Mouse (Mus musculus) ZHBTc4 (cell line): ENCODE results near the gene Chd5.

ENCODE experiments used
- DNase-seq: peaks from one replicate; pipeline ENCODE4 v3.0.0-alpha.2; 2011; ENCODE audit warnings: low read depth, low spot score

The Chd5 gene

DNA sequence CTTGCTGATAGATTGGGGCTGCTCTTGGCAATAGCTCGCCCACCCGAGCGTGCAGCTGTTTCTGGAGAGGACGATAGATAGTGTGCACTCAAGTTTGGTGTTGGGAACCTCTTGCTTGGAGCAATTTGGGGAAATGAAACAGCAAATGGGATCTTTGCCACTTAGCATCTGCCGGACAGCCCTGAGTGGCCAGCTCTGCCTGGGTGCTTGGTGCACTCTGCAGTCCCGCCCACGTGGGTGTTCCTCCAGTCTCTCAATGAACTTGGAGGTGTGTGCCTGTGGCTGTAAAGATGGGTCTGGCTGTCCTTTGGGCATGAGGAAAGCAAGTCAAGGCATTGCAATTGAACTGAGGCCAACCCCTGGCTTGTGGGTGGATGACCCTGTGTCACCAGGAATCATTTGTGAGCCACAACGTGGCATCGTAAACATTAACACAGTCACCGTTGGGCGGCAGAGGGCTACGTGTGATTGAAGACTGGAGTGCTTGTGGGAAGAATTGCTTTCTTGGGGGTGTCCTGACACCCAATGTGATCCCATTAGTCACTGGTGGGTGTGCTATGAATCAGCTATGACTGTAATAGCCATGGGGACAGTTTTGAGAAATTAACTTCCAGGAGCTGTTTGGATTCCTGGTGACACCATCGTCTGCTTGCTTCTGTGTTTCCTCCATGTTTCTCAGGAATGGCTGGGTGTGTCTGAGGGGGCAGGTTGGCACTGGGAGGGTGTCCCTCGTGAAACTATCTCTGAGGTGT lies 15.6 kb downstream of the Chd5 start:
- DNase-seq: no peak

DNA sequence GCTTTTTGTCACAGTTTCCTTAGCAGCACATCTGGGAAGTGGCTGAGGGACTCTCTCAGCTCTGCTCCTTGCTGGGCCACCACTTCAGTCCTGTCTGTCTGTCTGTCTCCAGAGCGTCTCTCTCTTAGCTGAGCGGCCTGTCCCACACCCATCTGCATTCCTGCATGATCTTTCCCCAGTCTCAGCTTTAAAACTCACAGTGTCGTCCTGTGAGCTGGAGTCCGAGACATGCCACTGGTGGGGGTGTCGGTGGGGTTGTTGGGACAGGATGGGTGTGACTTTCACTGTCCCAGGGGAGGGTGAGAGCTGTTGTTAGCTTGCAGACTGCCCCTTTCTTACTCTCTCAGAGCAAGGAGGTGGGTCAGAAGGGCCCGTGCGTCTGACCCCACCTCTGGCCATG lies 17.2 kb downstream of the Chd5 start:
- peak; percentile 67 for DNase-seq

DNA sequence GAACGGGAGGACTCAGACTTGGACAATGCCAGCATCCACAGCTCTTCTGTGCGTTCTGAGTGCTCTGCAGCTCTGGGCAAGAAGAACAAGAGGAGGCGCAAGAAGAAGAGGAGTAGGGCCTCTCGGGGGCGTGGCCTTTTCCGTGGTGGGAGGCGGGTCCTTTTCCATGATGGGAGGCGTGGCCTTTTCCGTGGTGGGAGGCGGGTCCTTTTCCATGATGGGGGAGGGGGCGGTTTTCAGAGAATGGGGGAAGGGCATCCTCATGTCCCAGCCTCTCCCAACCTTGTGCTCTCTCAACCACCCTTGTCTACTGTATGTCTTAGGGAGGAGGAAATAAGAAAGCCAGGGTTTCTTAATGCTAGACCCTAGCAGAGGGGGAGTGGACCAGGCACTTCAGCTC lies 21.2 kb downstream of the Chd5 start:
- peak; percentile 88 for DNase-seq

DNA sequence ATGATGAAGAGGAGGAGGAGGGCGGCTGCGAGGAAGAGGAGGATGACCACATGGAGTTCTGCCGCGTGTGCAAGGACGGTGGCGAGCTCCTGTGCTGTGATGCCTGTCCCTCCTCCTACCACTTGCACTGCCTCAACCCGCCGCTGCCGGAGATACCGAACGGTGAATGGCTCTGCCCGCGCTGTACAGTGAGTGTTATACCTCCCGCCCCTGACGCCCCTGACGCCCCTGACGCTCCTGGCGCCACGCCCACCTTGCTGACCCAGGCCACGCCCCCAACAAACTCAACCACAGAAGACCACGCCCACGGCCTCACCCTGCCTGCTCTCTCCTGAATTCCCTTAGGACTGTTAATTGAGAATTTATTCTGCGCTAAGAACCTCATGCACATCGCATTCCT lies 22.4 kb downstream of the Chd5 start:
- peak; percentile 96 for DNase-seq

DNA sequence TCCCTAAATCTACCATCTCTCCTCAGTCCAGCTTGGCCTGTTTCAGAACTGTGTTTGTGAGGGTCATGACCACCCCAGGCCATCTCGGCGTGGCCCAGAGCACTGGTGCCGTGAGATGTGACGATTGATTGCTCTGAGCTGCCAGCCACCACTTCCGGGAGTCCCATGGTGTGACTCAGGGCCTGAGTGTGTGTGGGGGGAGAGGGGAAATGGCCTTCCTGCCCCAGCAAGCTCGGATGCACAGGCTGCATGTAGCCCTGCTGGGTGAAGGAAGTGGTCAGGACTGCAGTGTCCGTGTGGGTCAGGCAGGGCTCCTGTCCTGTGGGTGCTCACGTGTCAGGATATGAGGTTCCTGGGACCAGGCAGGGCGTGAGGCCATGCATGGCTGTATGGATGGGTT lies 23.7 kb downstream of the Chd5 start:
- no peak for DNase-seq

DNA sequence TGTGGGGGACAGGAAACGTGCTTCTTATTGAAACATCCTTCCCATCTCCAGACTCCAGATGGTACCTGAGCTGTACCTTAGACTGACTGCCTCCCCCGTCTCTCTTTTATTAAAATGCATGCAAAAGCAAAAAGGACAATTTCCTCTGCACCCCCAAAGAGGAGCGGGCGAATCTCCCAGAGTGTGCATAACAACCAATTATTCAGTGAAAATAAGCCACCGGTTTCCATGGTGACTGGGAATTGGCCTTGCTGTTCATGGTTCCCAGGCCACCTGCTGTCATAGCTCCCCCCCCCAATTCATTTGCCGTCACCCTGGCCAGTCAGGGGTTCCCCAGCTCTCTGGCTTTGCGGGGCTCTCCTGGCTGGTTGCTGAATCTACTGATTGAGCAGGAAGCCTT lies 26.8 kb downstream of the Chd5 start:
- no peak for DNase-seq

DNA sequence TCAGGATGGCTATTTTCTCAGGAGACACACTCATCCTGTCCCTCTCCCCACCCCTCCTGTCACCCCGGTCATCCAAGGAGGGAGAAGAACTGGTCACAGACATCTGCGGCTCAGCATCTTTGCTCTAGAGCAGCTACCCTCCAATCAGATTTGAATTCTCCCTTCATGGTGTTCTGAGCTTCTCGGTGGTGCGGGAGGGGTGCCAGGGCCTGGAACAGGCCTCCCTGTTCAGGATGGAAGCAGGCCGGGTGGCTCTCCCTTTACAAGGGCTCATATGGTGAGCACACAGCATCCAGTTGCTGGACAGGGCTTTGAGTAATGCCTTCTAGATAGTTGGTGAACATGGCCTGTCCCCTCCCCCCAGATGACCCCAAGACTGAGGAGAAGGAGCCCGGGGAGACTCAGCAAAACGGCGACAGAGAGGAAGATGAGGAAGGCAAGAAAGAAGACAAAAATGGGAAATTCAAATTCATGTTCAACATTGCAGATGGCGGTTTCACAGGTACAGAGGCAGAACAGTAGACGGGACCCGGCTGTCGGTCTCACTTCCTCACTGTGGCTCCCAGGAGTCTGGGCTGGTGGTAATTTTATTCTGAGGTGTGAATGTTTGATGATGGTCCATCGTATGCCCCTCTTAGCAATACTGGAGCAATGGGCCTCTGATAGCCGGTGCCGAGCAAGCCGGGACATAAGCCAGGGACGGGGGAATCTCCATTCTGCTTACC lies 44.2 kb downstream of the Chd5 start:
- DNase-seq: no peak

DNA sequence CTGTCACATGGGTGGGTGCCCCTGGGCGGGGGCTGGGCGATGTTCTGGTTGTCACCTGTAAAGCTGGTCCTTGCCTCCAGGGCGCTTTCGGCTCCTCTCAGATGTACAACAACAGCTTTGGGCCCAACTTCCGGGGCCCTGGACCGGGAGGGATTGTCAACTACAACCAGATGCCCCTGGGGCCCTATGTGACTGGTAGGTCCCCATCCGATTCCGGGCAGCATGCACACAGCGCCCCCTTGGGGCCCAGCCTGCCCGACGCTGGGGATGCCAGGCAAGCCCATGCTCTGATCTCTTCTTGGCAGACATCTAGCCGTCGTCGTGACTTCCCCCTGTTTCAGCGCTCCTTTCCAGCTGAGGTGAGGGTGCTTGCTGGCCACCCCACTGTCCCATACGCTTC lies 47.2 kb downstream of the Chd5 start:
- peak; percentile 54 for DNase-seq

DNA sequence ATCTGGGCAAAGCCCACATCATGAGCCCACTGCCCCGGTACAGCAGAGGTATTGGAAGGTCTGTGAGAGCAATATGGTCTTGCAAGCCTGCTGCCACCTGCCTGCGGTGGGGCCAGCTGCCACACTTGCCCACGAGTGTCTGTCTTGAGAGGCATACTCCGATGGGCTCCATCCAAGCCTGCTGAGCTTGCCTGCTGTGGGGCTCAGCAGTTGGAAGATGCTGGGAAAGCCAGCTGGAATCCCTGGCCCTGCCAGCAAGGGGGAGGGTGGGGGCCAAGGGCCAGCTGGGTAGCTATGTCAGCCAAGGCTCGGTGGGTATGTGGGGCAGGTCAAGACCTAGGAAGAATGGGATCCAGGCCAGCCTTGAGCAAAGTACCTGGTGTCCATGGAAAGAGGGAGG lies 53.7 kb downstream of the Chd5 start:
- DNase-seq: no peak

DNA sequence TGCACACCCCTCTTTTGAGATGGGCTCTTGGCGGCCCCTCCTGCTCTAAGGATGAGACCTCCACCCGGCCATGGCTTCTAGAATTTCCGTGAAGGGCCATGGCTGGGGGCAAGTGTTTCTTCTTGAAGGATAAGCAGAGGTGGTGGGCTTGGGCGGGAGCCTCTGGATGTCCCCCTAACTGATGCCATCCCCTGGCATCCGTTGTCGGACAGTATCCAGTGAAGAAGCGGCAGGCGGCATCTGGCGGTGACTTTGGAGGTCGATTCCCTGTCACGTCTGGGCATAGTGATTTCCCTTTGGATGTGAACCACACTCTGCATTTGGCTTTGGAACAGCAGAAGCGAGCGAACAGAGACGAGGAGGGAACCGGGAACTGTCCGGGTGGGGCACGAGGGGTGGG lies 54.2 kb downstream of the Chd5 start:
- DNase-seq: no peak

DNA sequence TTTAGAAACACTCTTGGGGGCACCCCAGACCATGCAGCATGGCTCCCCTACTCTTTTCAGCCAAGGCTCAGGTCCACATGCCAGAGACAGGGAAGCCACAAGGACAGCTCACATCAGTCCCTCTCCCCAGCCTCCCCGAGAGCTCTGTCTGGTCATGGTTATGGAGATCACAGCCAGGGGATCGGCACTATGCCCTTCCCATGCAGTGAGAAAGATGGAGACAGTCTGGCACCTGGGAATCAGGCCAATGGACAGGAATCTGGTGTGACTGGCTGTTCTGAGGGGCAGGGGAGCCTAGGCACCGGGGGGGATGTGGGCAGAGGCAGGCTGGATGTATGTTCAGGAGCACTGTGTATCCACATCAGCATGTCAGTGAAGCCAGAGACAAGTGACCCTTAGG lies 60.5 kb downstream of the Chd5 start:
- DNase-seq: no peak

DNA sequence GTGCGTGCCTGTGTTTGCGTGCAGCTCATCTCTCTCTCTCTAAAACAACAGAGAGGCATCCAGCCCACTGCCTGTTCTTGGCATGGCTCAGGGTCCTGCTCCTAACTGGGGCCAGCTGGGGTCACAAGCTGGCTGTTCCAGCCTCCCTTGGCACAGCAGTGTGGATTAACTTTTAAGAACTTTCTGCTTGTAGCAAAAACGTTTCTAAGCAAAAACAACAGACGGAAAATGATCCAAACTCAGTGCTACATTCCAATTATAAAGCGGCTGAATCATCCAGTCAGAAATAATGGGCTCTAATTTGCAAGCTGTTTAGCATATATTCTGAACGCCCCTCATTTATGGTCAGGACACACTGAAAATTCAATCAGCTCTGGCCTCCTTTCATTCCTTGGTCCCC lies 66.7 kb downstream of the Chd5 start:
- DNase-seq: no peak

DNA sequence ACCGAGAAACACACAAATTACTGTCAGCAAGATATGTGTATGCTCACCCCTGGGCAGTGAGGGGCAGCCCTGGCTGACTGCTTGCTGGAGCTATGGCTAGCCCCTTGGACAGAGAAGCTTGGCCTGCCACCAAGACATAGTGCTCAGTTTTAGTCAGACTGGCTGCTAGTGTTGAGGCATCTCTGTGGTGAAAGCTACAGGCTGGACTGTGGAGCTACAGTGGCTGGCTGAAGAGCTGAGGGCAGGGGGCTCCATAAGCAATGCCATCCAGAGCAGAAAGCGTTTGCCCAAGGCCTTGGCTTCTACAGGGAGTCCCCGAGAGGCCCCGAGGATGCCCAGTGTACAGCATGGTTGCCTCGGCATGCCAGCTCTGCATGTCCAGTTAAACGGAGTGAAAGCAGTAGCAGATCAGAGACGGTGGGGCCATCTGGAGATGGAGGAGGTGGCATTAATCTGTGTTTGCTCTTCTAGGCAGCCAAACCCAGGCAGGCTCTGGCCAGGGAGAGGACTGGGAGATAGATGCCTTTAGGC lies 67.3 kb downstream of the Chd5 start:
- no peak for DNase-seq

DNA sequence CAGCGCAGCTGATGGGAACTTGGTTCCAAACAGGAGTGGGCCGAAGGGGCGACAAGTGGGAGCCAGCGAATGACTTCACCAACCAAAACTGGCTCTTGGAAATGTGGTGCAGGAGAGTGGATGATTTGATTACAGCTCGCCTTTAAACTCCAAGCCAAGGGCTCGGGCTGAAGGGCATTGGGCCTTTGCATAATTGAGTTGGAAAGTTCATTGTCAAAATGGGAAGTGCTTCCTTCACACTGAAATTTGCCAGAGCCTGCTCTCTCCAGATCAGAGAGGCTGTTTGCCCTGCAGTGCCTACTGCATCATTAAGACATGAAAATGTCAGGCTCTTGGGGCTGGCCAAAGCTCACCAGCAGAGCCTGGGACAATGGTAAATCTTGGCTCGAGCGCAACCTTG lies 68.1 kb downstream of the Chd5 start:
- no peak for DNase-seq

DNA sequence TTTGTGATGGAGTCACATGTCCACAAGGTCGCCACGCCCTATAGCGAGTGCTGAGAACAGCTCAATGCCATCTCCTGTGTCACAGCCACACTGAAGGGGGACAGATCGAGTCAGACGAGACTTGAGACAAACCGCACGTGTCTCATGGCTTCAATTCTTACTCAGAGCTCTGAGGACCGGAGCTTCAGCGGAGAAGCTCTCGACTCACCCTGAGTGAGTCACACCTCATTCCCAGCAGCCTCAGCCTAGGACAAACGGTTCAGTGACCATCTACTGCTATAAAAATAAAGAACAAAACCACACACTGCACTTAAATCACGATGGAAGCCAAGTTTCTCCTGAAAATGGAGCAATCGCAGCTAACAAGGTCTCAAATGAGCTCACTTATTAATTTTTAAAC lies 72.5 kb downstream of the Chd5 start:
- no peak for DNase-seq

DNA sequence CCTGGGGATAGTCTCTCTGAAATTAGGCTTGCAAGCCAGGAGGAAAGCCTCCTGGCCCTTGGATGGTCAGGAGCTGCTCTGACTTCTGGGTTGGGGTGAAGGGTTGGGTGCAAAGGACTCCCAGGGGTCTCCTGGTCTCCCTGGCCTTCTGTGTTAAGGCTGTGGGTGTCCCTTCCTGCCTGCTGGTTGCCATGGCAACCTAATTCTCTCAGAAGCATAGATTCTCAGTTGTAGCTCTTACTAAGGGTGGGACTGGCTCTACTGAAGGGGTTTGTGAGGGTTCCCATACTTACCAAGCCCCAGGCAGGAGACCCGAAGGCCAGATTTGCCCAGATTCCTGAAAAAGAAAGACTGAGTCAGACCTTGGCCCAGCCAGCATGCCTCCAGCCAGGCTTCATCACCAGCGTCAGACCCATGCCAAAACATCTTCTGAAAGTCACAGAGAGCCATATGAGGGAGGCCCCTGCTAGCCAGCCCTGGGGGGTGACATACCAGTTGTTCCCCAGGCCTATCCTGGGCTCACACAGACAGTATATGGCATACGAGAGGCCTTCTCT lies 74.2 kb downstream of the Chd5 start:
- no peak for DNase-seq

DNA sequence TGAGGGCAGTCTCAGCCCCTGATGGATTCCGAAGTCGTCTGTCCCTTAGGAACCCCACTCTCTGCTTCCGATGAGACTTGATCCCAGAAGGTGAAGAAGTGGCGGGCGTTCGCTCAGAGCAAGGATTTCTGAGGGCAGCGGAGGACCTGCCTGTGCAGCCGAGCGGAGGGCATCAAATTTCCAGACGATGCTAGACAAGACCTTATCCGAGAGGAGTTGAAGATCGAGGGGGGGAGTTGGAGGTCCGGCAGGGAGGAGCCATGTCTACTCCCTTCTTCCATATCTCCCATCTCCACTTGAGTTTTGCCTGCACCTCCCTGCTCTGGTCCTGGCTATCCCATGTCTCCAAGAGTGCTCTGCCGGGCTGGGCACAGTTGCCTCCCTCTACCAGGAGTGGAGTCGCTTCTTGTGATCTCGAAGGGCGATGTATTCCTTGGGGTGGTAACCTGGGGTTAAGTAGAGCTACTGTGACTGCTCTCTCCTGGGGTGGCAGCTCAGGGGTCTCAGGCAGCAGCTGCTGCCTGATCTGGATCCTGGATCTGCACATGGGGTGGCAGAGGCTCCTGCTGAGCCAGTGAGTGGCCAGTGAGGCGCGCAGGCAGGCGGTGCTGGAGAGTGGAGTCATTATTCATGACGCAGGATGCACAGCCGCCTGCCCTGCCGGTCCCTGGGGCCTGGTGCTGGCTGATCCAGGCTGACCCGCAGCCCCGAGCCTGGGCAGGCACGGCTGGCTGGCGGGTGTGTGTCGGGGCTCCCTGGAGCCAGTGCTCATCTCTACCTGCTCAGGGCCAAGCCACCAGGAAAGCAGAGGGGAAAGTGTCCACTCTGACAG lies 80.0 kb downstream of the Chd5 start:
- peak; percentile 27 for DNase-seq

DNA sequence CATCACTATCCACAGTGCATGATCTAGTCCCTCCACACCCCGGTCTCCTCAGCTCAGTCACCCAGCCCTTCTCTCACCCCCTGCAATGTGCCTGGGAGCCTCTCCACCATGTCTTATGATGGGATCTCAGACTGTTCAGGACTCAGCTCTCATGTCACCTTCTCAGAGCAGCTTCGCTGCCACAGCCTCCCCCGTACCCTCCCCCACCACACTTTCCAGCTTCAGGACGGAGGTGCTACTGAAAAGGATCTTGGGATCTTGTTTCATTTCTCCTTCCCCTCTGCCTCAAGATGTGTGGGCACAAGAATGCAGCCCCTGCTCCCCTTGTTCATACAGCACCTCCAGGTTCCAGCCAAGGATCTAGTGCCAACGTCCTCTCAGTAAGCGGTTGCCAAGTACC lies 85.1 kb downstream of the Chd5 start:
- DNase-seq: no peak

DNA sequence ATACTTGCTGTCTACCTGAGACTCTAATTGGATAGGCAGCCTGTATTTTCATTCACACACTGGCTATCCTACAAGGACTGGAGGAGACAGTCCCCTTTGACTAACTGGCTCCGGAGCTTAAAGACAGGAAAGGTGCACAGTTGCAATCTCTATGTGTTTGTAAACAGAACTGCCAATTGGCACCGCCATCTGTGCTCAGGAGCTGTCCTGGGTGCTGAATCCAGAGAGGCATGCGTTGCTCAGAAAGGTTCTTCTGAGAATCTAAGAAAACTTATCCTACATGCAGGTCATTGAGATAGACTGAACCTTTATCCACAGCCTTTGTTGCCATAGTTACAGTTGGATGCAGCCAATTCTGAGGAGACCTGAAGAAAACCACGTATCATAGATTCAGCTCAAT lies 85.9 kb downstream of the Chd5 start:
- DNase-seq: peak; percentile 73

DNA sequence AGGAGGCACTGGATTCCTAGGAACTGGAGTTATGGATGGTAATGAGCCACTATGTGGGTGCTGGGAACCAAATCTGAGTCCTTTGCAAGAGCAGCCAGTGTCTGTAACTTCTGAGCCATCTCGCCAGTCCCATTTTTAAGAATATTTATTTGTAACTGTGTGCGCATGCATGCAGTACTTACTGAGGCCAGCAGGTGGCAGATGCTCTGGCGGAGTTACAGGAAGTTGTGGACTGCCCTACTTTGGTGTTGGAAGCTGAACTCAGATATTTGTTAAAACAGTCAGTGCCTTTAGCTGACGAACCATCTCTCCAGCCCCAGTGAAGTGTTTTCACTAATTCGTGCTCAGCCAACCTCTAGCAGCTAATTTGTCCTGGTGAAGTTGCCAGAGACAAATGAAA lies 86.5 kb downstream of the Chd5 start:
- DNase-seq: peak; percentile 89

DNA sequence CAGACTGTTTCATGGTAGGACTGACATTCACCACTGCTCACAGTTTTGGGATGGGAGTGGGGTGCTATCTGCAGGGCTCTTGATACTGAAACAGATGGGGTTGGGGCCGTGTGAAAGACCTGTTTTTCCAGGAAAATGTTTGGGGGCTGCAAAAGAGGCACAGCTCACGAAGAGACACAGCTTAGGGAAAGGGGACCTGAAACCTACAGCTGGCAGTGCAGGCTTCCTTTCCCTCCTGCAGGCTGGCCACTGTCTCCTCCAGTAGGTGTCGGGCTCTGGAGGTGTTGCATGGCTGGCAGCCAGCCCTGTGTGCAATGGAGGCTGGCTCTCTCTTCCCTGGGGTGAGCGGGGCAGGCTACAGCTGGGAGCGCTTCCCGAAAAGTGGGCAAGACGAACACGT lies 89.8 kb downstream of the Chd5 start:
- no peak for DNase-seq

DNA sequence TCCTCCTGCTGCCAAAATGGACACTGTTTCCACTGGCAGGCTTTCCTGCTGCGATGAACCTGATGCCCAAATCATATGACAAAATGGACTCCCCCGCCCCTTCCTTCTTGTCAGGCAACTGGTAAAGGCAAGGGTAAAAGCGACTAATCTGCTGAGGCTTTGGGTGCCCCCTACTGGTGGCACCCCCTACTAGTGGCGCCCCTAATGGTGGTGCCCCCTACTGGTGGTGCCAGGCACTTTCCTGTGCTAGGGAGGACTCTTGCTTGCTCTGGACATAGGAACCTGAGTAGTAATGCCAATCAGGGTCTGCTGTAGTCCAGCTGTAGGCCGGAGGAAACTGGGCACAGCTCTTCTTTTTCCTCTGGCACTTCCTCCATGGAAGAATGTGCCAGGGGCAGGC lies 93.9 kb downstream of the Chd5 start:
- peak; percentile 70 for DNase-seq
